Mouse (Mus musculus) common myeloid progenitor, adult 5-6 weeks (primary cell): Measurements from ENCODE around the gene Ndufs7. TPM values are rescaled to one million over a fixed set of nuclear protein-coding genes. Genes with fewer than 3 reads are reported as not detected.

Experiments
- ATAC-seq: replicated peaks from 2 replicates; pipeline ENCODE4 v1.8.0; 2016; ENCODE audit warnings: low read depth, mild to moderate bottlenecking, moderate TSS enrichment, inconsistent platforms; ENCODE audit not compliant: poor library complexity, severe bottlenecking
- total RNA-seq: library from RNA; stranded (forward); fragments of 200-1000, 187-1606 nt; gene quantifications from 2 replicates; pipeline ENCODE4 v1.2.3, GENCODE M21; 2017

Gene Ndufs7
- total RNA-seq, 1 experiment from 2014 or later, result 101 TPM

GRCm38 (mm10) chr10:80304862-80305261 lies 55.9 kb downstream of the Ndufs7 start:
- peak; percentile 86 for ATAC-seq

Other genes starting within 250 kb of the Ndufs7 start
- gene Arhgap45, start 232.5 kb upstream of the Ndufs7 start, total RNA-seq, result 85.6 and 106 TPM in 2 replicates
- 145 and 146 TPM in 2 replicates for gene Polr2e, start 209.3 kb upstream of the Ndufs7 start, total RNA-seq
- gene Gpx4, start 202.0 kb upstream of the Ndufs7 start, total RNA-seq, result 451 and 481 TPM in 2 replicates
- gene Sbno2, start 143.6 kb upstream of the Ndufs7 start, total RNA-seq, result 16.2 and 22.3 TPM in 2 replicates
- 102 and 139 TPM in 2 replicates for gene Stk11, start 133.3 kb upstream of the Ndufs7 start, total RNA-seq
- 52.3 and 60.0 TPM in 2 replicates for gene Atp5d, start 110.5 kb upstream of the Ndufs7 start, total RNA-seq
- gene Cbarp, start 108.3 kb upstream of the Ndufs7 start, total RNA-seq, result 0.41 and 0.73 TPM in 2 replicates
- 15.8 and 18.4 TPM in 2 replicates for gene Midn, start 100.8 kb upstream of the Ndufs7 start, total RNA-seq
- 60.0 and 65.6 TPM in 2 replicates for gene Cirbp, start 83.1 kb upstream of the Ndufs7 start, total RNA-seq
- 7.8 and 15.6 TPM in 2 replicates for gene 1600002K03Rik, start 76.2 kb upstream of the Ndufs7 start, total RNA-seq
- not detected in 2 replicates for gene Efna2, start 69.6 kb upstream of the Ndufs7 start, total RNA-seq
- 38.9 and 41.9 TPM in 2 replicates for gene Mum1, start 22.7 kb upstream of the Ndufs7 start, total RNA-seq
- gene Gamt, start 11.9 kb downstream of the Ndufs7 start, total RNA-seq, result 2.9 and 3.3 TPM in 2 replicates
- 188 and 242 TPM in 2 replicates for gene Dazap1, start 12.4 kb downstream of the Ndufs7 start, total RNA-seq
- gene Rps15, start 43.3 kb downstream of the Ndufs7 start, total RNA-seq, result 3,325 and 3,530 TPM in 2 replicates
- gene Apc2, start 46.9 kb downstream of the Ndufs7 start, total RNA-seq, result 0.05 and 0.10 TPM in 2 replicates
- gene 2310011J03Rik, start 71.4 kb downstream of the Ndufs7 start, total RNA-seq, result 15.8 and 19.8 TPM in 2 replicates
- gene Pcsk4, start 80.4 kb downstream of the Ndufs7 start, total RNA-seq, result 2.7 and 5.9 TPM in 2 replicates
- 2.9 and 3.6 TPM in 2 replicates for gene Reep6, start 80.8 kb downstream of the Ndufs7 start, total RNA-seq
- gene Adamtsl5, start 99.3 kb downstream of the Ndufs7 start, total RNA-seq, result 0.10 and 0.64 TPM in 2 replicates
- 0.55 TPM in 1 of 2 replicates, not detected in the other for gene Plk5, start 107.3 kb downstream of the Ndufs7 start, total RNA-seq
- 9.5 and 14.3 TPM in 2 replicates for gene Mex3d, start 138.5 kb downstream of the Ndufs7 start, total RNA-seq
- gene Mbd3, start 150.4 kb downstream of the Ndufs7 start, total RNA-seq, result 76.2 and 113 TPM in 2 replicates
- gene Uqcr11, start 157.7 kb downstream of the Ndufs7 start, total RNA-seq, result 141 and 186 TPM in 2 replicates
- gene Tcf3, start 184.5 kb downstream of the Ndufs7 start, total RNA-seq, result 67.2 and 80.0 TPM in 2 replicates
- not detected in 2 replicates for gene Onecut3, start 245.7 kb downstream of the Ndufs7 start, total RNA-seq